Mouse (Mus musculus) liver, adult 2 months (tissue): ENCODE data around the gene Ddx54. TPM values are rescaled to one million over a fixed set of nuclear protein-coding genes. Genes with fewer than 3 reads are reported as not detected.
A peak's percentile ranks its signal among the peaks of the same experiment; 100 is the strongest.

Source experiments
- DNase-seq: peaks from one replicate; pipeline ENCODE4 v3.0.0-alpha.2; 2011; ENCODE audit warnings: low read depth, low spot score; ENCODE audit errors: extremely low read depth
- H3K27ac ChIP-seq: fragments of 200-500 bp; replicated peaks from 2 replicates; pipeline ENCODE4 v1.5.1; 2012; ENCODE audit warnings: low read depth, mild to moderate bottlenecking, control low read depth, inconsistent platforms, low read length; ENCODE audit not compliant: insufficient read depth
- H3K27me3 ChIP-seq: fragments of 200-500 bp; 2 replicates; pipeline ENCODE4 v1.6.1; 2012; ENCODE audit warnings: mild to moderate bottlenecking, moderate library complexity, low read length, inconsistent platforms; ENCODE audit not compliant: control insufficient read depth, insufficient read depth
- H3K36me3 ChIP-seq: fragments of 200-500 bp; 2 replicates; pipeline ENCODE4 v1.6.1; 2012; ENCODE audit warnings: low read length, inconsistent platforms; ENCODE audit not compliant: control insufficient read depth, insufficient read depth
- H3K4me1 ChIP-seq: fragments of 200-500 bp; 2 replicates; pipeline ENCODE4 v1.6.1; 2011; ENCODE audit warnings: low read length; ENCODE audit not compliant: control insufficient read depth, insufficient read depth
- H3K4me3 ChIP-seq: fragments of 200-500 bp; 2 replicates; pipeline ENCODE4 v1.5.1; 2011; ENCODE audit warnings: low read depth, mild to moderate bottlenecking, control low read depth, low read length, moderate library complexity; ENCODE audit not compliant: insufficient read depth
- H3K79me2 ChIP-seq: fragments of 200-500 bp; 2 replicates; pipeline ENCODE4 v1.6.1; 2012; ENCODE audit warnings: inconsistent platforms, mild to moderate bottlenecking, low read length, moderate library complexity; ENCODE audit not compliant: control insufficient read depth, insufficient read depth
- H3K9ac ChIP-seq: fragments of 200-500 bp; 2 replicates; pipeline ENCODE4 v1.6.1; 2012; ENCODE audit warnings: low read depth, mild to moderate bottlenecking, control low read depth, inconsistent platforms, low read length
- CTCF ChIP-seq: fragments of 200-500 bp; IDR thresholded peaks from 2 replicates; pipeline ENCODE4 v1.5.1; 2011; ENCODE audit warnings: low read depth, low read length, control low read depth
- POLR2A ChIP-seq: fragments of 200-500 bp; IDR thresholded peaks from 2 replicates; pipeline ENCODE4 v1.6.1; 2011; ENCODE audit warnings: low read length, control low read depth; ENCODE audit not compliant: insufficient read depth; ENCODE audit errors: extremely low read depth
- WGBS: fragments of 180-500 bp; shearing (Covaris S2); methylation state at CpG from one replicate; pipeline ENCODE4 v1.1.7; 2018; 5-methylcytosine and 5-hydroxymethylcytosine counted together
- polyA plus RNA-seq: library from polyadenylated mRNA; depleted of rRNA; stranded (reverse); fragments of >200 nt; gene quantifications from 2 replicates; pipeline ENCODE4 v1.2.3, GENCODE M21; 2012
- total RNA-seq: library from RNA; depleted of rRNA; stranded (reverse); fragments of >200 nt; gene quantifications from 2 replicates; pipeline ENCODE4 v1.2.3, GENCODE M21; 2014

The Ddx54 gene
- total and polyA plus RNA-seq, 2 experiments, result 15.2 to 24.2 TPM

GRCm38 (mm10) chr5:120579211-120579897 is 33.2 kb upstream of the Ddx54 start:
- H3K36me3 ChIP-seq, result peaks cover 14% of the 10 kb centered on the region
- peak overlapping the region; percentile 55 for H3K27ac ChIP-seq
- peak overlapping the region; percentile 30; the same call in 1 of the 2 replicates for H3K9ac ChIP-seq
- TF ChIP-seq POLR2A (no peak), CTCF (no peak)
- 31% methylated on average over 26 of the region's 26 CpGs for WGBS
- H3K79me2 ChIP-seq, result peaks cover 34% of the 10 kb centered on the region
- no peaks in the 10 kb centered on the region for H3K27me3 ChIP-seq
- H3K4me3 ChIP-seq, result no peak overlapping the region
- peaks cover 24% of the 10 kb centered on the region for H3K4me1 ChIP-seq
- DNase-seq, result peak; percentile 65

GRCm38 (mm10) chr5:120579898-120580626 is 32.5 kb upstream of the Ddx54 start:
- H3K9ac ChIP-seq, result peak overlapping the region; percentile 30; the same call in 1 of the 2 replicates
- peaks cover 34% of the 10 kb centered on the region for H3K79me2 ChIP-seq
- DNase-seq, result no peak
- TF ChIP-seq POLR2A (no peak), CTCF (no peak)
- no peak overlapping the region for H3K27ac ChIP-seq
- no peak overlapping the region for H3K4me3 ChIP-seq
- no peaks in the 10 kb centered on the region for H3K27me3 ChIP-seq
- H3K4me1 ChIP-seq, result peaks cover 24% of the 10 kb centered on the region
- WGBS, result 89% methylated on average over 26 of the region's 26 CpGs
- H3K36me3 ChIP-seq, result peaks cover 20% of the 10 kb centered on the region

GRCm38 (mm10) chr5:120582002-120582401 is 30.5 kb upstream of the Ddx54 start:
- H3K27me3 ChIP-seq, result no peaks in the 10 kb centered on the region
- no peak overlapping the region for H3K4me3 ChIP-seq
- TF ChIP-seq CTCF, result no peak
- no peak for TF ChIP-seq POLR2A
- H3K79me2 ChIP-seq, result peaks cover 29% of the 10 kb centered on the region
- no peak overlapping the region for H3K27ac ChIP-seq
- peaks cover 27% of the 10 kb centered on the region for H3K4me1 ChIP-seq
- H3K36me3 ChIP-seq, result peaks cover 21% of the 10 kb centered on the region
- H3K9ac ChIP-seq, result no peak overlapping the region
- 82% methylated on average over 9 of the region's 9 CpGs for WGBS
- no peak for DNase-seq

- H3K27me3 ChIP-seq, result no peaks in the 10 kb centered on the region
- 95% methylated on average over 4 of the region's 4 CpGs for WGBS
- peaks cover 23% of the 10 kb centered on the region for H3K79me2 ChIP-seq
- peaks cover 21% of the 10 kb centered on the region for H3K36me3 ChIP-seq
- no peak for DNase-seq
- no peak overlapping the region for H3K27ac ChIP-seq
- no peak for TF ChIP-seq CTCF
- TF ChIP-seq POLR2A, result no peak
- peaks cover 27% of the 10 kb centered on the region for H3K4me1 ChIP-seq
- H3K4me3 ChIP-seq, result no peak overlapping the region
- H3K9ac ChIP-seq, result no peak overlapping the region
These were observed 29.0 kb upstream of the Ddx54 start for GRCm38 (mm10) chr5:120583511-120583910.

- WGBS, result 67% methylated on average over 15 of the region's 15 CpGs
- no peaks in the 10 kb centered on the region for H3K27me3 ChIP-seq
- no peak overlapping the region for H3K27ac ChIP-seq
- TF ChIP-seq POLR2A (no peak), CTCF (no peak)
- DNase-seq, result no peak
- H3K36me3 ChIP-seq, result peaks cover 21% of the 10 kb centered on the region
- peaks cover 16% of the 10 kb centered on the region for H3K79me2 ChIP-seq
- no peak overlapping the region for H3K9ac ChIP-seq
- H3K4me3 ChIP-seq, result no peak overlapping the region
- peaks cover 17% of the 10 kb centered on the region for H3K4me1 ChIP-seq
These were observed 27.6 kb upstream of the Ddx54 start for GRCm38 (mm10) chr5:120584968-120585367.
